Comparison of ENCODE assay signal across 8 mouse cellular contexts in the genomic region with DNA sequence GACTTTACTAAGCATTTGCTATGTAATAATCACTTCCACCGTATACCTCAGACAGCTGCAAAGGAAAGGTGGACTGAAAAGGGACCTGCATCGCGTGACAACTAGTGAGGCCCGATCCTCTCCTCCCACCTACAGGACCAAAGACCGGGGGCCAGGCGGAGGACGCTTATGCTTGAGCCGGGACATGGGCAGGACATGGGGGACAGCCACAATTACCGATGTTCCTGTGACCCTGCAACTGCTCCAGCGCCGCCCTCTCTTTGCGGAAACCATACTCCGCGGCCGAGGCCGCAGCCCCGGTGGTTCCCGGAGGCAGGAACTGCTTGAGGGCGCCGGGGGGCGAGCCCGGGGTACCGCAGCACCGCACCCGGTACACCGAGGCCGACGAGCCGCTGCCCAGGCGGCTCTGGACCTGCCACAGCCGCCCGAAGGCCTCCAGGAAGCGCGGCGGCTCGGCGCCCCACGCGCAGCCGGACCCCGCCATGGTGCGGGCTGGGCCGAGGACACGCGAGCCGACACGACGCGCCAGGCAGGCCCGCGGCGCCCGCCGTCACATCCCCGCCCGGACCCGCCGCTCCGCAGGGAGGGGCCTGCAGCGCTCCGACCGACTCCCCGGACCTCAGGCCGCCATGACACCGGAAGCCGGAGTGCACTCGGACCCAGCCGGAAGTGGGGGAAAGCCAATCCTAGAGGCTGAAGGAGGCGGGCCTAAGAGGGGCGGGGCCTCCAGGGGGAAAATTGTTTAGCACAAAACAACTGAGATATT. TPM values are rescaled to one million over a fixed set of nuclear protein-coding genes. Genes with fewer than 3 reads are reported as not detected.
A peak's percentile ranks its signal among the peaks of the same experiment; 100 is the strongest.
DNase-seq lines count a peak whose midpoint lies in the region; ATAC-seq and TF ChIP-seq lines count a peak whose summit lies in the region.

A gene (minus strand): TSS at position 641 of the 766 bp plus-strand sequence.

- TF ChIP-seq CTCF in cortical plate, adult 2 months (IDR thresholded peaks at IDR 0.05; ENCODE audit: extremely low read depth, insufficient read depth, low read length), result no peak

- H3K4me1 ChIP-seq in cortical plate, adult 2 months (ENCODE audit: control insufficient read depth, insufficient read depth, low read length), result peaks cover 2% of the 10 kb centered on the region; the same call in 1 of the 2 replicates

- intact Hi-C loops in left cerebral cortex, postnatal 10 days (cut with DNase I), result loop anchor here (10.0 kb wide), 1 partner anchor 400 kb away; no protein-coding TSS in a partner anchor

- 0 out of 2 replicates have a peak within 1 kb of the TSS, but pooled peaks have one; percentile 65 for H3K27ac ChIP-seq in cortical plate, adult 2 months (ENCODE audit: insufficient read depth, low read length)

- TF ChIP-seq POLR2A in cortical plate, adult 2 months (IDR thresholded peaks at IDR 0.05; ENCODE audit: extremely low read depth, insufficient read depth, low read length), result peak; percentile 54; the same call in 1 of the 2 replicates

- H3K4me3 ChIP-seq in cortical plate, adult 2 months (ENCODE audit: insufficient read depth, low read length), result peak within 1 kb of the TSS; percentile 72

- peak; percentile 88 for ATAC-seq in activated CD4-positive, CD25-positive, alpha-beta regulatory T cell, adult 4 months
- peak; percentile 91 for ATAC-seq in inflammation-experienced regulatory T-cells, adult 6 months
- ATAC-seq in megakaryocyte-erythroid progenitor cell, adult 5-6 weeks (replicated peaks; ENCODE audit: low FRiP score, low TSS enrichment, poor library complexity, severe bottlenecking), result peak; percentile 96

- DNase-seq in gastrocnemius, postnatal 10 days, result peak; percentile 85
- DNase-seq in left cerebral cortex, postnatal 10 days (ENCODE audit: extremely low spot score in 1 of 2, low spot score in 2 of 2), result peak; percentile 87 to 94
- peak; percentile 89 for DNase-seq in right cerebral cortex, postnatal 25 days
- DNase-seq in urinary bladder, postnatal 4 days (ENCODE audit: low spot score in 2 of 2), result peak; percentile 84 to 90

RNA-seq across cellular contexts. Expression of the gene that starts here (rescaled TPM):
- 10 to 100 TPM; 13.8 to 13.9 TPM for polyA plus RNA-seq in activated CD4-positive, CD25-positive, alpha-beta regulatory T cell, adult 4 months (2017; shearing (Covaris generic))
- 77.4 and 83.4 TPM in 2 replicates for polyA plus RNA-seq in cortical plate, adult 2 months (2012; rRNA removed)
- 10 to 100 TPM; 12.2 to 13.4 TPM for total RNA-seq in gastrocnemius, postnatal 10 days (2021)
- polyA plus RNA-seq in inflammation-experienced regulatory T-cells, adult 6 months (2017; shearing (Covaris generic)), result 10 to 100 TPM; 12.3 to 14.1 (median 12.8) TPM
- total RNA-seq in left cerebral cortex, postnatal 10 days (2021), result 100 to 1,000 TPM; 139 to 144 TPM
- total RNA-seq in megakaryocyte-erythroid progenitor cell, adult 5-6 weeks (2014; fragmentation: Nextera tagmentation), result 35.4 and 48.3 TPM in 2 replicates
- 55.7 and 57.4 TPM in 2 replicates for total RNA-seq in megakaryocyte-erythroid progenitor cell, adult 5-6 weeks (2017)

Comparison
In these comparisons a context has a peak if more than half of its experiments do, and no peak if none do; other contexts are left out.
1. Peak in every context shown above with its lines: DNase-seq, ATAC-seq, H3K4me3 ChIP-seq and H3K27ac ChIP-seq.